Mouse (Mus musculus): Measurements from ENCODE around the gene Wnt7b.

Wnt7b gene

DNA sequence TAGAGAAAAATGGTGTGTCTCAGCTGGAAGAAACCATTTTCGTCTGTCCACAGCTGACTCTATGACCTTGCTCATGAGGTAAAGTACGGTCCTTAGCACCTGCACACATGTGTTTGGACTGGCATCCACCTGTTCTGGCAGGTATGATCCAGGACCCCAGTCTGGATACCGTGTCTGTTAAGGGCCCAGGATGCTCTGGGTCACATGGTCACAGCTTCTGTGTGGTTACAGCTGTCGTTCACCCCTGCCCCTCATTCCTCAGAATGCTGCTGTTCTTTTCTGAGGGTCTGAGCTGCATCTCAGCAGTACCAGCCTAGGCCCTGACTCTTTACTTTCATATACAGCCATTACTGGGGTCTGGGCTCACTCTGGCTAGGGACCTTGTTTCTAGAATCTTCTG lies 18.9 kb upstream of the Wnt7b start:
- DNase-seq (ENCODE audit: low spot score) = no peak

DNA sequence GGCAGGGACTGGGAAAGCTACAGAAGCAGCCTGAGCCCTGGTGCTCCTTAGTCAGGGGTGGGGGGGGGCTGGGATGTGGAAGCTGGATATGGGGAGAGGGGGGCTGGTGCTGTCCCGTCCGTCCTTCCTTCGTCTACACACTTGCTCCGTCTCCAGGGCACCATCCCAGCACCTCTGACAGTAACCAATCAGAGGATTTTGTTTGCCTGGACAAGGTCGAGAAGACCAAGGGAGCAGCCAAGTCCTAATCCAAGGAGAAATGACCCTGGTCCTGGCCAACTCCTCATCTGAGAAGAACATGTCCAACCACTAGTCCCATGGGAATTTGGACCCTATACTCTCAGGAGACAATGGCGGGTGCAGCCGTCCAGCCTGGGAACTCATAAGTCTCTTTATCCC lies 18.4 kb upstream of the Wnt7b start:
- DNase-seq (ENCODE audit: low spot score) = no peak

DNA sequence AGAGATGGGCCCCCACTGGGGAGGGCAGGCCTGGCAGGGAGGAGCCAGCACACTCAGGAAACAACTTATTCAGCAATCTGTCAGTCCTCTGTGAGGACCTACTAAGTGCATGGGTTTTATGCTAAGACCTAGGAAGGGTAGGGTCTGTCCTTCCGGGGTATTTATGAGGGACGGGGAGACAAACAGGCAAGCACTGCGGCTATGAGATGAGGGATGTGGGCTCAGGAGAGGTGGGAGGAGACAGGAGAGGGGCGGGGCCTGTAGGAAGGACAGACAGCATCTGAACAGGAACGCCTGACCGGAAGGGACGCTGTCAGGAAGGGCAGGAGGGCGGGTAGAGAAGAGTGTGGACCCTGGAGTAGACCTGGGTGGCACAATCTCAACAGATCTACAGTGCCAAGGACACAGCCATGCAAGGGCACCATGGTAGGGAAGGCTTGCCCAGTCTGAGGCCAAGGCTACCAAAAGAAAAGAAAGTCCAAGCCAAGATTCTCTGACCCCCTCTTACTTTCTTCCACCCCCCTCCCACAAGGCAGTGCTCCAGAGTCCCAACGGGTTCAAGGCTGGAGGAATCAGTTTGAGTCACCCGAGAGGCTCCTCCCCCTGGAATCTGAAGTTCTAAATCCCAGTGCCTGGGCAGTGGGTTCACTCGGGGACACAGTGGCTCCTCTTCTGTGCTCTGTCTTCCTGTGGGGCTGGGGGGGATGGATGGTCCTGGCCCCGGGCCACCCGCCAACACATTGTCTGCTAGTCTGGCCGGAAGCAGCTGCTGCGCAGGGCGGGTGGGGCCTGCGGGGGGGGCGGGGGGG lies 17.8 kb upstream of the Wnt7b start:
- DNase-seq (ENCODE audit: low spot score) = no peak

DNA sequence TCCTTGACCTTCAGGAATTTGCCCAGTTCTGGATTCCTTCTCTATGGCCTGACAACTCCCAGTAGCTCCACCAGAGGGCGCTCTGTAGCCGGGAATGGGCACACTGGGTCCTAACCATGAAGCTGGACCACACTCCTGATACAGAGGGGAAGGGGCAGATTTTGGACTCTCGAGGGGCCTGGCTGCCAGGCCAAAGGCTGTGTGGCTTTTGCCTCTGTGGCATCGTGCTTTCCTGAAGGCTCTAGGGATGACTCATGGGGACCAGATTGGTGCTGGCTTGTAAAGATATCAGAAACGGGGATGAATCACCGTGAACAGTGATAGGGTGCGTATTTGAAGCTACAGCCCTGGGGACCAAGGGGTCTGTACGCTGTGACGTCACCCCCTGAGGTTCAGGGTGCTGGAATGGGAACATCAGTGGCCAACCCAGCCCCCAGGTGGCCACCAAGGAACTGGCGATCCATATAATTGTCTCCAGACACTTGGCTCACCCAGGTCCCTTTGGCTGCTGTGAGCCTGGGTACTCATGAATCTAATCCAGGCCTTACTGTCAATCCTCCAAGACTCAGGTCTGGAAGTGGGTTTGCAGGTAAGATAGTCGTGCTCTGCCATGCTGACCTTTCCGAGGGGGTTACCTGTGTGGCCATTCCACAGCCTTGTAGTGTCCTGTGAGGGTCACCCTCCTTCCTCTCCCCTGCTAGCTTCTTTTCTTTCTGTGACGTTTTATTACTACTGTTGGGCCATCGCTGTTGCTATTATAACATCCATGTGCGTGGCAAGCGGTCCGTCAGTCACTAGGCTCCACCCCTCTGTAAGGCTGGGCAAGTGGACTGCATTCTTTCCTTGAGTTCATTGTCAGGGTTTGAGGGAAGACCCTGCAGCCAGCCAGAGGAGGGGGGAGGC lies 17.0 kb upstream of the Wnt7b start:
- peak; percentile 32 for DNase-seq (ENCODE audit: low spot score)

DNA sequence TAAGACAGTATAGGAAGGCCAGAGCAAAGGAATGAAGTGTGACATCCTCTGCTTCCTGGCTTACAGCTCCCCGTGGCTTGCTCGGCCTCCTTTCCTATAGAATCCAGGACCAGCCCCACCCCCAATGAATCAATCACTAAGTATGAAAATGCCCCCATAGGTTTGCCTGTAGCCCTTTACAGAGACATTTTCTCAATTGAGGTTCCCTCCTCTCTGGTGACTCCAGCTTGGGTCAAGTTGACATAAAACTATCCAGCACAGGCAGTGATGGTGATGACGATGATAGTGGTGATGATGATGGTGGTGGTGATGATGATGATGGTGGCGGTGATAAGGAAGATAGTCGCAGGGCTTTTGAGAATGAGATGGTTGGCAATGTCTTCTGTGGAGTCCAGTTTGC lies 16.2 kb upstream of the Wnt7b start:
- DNase-seq (ENCODE audit: low spot score) = no peak

DNA sequence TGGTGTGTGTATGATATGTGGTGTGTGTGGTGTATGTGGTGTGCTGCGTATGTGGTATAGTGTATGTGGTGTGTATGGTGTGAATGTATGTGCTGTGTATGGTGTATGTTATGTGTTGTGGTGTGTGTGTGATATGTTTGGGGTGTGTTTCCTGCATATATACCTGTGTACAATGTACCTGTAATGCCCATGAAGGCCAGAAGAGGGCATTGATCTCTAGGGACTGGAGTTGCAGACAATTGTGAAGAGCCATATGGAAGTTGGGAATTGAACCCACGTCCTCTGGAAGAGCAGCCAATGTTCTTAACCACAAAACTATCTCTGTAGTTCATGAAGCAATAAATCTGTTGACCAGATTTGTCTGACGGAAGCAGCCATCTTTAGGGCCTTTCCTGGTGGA lies 15.1 kb upstream of the Wnt7b start:
- no peak for DNase-seq (ENCODE audit: low spot score)

DNA sequence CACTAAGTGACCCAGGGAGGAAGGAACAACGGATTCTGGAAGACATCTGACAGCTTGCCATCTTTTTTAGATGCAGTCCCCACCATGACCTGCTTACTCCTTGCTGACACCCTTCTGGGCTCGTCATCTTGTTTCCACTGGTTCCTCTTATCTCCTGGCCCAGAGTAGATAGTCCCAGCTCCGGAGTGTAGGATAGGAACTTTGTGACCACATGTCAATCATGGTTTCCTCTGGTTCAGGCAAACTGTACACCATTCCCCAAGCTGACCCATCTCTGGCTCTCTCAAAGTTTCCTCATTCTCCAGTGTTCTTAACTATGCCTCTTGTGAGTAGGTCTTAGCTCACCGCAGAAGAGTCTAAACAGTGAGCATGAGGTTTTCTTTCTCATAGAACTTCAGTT lies 10.4 kb upstream of the Wnt7b start:
- DNase-seq (ENCODE audit: low spot score) = no peak

DNA sequence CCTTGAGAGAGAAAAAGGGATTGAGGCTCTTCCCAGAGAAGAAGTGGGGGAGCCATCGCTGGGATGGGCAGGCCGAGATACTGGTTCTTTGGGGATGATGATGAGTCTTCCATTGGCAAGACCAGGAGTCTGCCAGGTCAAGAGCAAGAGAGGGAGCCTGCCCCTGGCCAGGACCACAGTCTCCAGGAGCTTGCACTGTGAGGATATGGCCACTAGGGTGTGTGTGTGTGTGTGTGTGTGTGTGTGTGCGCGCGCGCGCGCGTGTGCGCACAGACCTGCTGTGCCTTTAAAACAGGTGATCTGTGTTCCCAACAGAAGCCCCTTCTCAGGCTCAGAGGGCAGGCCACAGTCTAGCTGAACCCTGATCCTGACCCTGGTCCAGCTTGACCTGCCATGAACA lies 8.6 kb upstream of the Wnt7b start:
- DNase-seq (ENCODE audit: low spot score) = no peak

DNA sequence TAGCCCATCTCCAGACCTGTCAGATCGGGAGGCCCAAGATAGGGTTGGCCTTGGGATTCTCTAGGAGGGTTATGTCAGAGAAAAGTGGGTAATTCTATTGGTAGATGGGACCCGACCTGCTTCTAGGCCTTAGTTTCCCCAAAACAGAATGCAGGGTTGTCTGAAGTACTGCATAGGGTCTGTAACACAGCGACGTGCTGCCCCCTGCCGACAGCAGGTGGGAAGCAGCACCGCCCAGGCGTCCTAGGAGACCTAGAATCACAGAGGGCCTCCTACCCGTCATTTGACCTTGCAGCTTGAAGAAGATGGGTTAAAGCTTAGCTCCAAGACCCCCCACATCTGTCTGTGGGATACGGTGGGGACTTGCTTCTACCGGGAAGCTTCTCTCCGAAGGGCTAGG lies 1.2 kb upstream of the Wnt7b start:
- DNase-seq (ENCODE audit: low spot score) = peak; percentile 36

DNA sequence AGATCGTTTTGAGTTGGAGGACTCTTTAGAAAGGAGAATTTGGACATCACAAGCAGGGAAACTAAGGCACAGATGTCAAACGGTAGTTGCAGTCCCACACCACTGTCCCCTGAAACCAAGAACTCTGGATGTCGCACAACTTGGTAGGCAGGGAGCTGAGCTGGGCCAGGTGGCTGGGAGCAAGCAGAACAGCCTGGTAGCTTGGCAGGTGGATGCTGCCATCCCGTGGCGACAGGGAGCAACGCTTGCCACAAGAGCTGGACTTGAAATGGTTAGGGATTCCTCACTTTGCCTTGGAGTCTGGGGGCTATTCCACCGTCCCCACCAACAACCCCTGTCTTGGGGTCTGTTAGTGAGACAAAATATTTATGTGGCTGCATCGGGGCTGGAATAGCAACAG lies 751 bp upstream of the Wnt7b start:
- DNase-seq (ENCODE audit: low spot score) = peak; percentile 29

DNA sequence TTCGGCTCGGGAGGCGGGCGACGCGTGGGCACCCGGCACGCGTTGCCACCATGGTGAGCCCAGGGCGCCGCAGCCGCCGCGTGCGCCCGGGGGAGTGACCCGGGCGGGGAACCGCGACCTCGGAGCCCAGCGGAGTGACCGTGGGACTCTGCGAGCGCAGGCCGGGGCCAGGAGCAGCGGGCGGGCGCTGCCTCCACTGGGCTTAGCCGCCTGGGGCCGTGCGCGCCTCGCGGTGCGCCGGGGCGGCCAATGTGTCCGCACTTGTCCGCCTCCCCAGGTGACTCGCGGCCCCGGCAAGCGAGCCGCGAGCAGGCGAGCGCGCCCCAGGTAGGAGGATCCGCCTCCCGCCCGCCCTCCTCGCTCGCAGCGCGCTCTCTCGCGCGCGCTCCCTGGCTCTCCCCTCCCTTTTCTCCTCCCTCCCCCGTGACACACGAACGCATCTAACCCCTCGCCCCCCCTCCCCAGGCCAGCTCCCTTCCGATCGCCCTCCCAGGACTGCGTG lies 659 bp downstream of the Wnt7b start:
- no peak for DNase-seq (ENCODE audit: low spot score)

DNA sequence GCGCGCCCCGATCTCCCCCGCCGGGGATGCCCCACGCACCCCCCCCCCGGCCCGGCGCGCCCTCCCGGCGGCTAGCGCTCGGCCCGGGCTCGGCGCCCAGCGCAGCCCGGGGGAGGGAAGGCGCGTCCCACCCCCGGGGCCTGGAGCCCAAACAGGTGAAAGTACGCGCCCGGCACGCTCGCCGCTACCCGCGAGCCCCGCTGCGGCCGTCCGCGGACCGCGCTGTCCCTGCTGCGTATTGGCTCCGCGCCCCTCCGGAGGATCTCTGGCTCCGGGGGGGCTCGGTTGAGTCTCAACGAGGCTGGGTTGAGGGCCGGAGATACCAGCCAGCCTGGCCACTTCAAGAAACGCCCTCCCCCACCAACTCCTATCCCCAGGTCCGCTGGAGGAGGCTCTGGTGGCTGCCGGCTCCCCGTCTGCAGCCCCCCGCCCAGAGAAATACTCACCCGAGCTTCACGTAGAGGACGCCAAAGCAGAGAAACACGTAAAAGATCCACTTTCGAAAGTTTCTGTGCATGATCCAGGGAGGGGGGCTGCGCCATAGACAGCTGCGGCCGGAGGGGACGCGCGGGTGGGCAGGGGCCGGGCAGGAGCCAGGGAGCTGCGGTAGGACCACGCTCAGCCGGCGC lies 1.2 kb downstream of the Wnt7b start:
- no peak for DNase-seq (ENCODE audit: low spot score)

DNA sequence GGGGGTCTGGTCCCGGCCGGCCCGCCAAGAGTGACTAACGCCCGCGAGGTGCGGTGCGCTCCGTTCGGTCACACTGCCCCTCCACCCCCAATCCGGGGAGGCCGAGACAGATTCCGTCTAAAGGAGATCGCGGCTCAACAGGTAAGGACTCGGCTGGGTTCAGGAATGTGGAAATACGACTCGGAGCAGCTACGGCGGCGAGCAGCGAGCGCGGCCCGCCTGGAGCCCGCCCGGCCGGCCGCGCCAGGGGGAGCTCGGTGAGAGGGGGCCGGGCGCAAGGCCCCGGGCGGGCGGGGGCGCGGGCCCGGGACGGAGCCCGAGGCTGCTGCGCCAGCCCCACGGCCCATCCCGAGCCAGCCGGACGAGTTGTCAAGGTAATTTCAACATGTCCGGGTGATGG lies 1.8 kb downstream of the Wnt7b start:
- DNase-seq (ENCODE audit: low spot score) = no peak

DNA sequence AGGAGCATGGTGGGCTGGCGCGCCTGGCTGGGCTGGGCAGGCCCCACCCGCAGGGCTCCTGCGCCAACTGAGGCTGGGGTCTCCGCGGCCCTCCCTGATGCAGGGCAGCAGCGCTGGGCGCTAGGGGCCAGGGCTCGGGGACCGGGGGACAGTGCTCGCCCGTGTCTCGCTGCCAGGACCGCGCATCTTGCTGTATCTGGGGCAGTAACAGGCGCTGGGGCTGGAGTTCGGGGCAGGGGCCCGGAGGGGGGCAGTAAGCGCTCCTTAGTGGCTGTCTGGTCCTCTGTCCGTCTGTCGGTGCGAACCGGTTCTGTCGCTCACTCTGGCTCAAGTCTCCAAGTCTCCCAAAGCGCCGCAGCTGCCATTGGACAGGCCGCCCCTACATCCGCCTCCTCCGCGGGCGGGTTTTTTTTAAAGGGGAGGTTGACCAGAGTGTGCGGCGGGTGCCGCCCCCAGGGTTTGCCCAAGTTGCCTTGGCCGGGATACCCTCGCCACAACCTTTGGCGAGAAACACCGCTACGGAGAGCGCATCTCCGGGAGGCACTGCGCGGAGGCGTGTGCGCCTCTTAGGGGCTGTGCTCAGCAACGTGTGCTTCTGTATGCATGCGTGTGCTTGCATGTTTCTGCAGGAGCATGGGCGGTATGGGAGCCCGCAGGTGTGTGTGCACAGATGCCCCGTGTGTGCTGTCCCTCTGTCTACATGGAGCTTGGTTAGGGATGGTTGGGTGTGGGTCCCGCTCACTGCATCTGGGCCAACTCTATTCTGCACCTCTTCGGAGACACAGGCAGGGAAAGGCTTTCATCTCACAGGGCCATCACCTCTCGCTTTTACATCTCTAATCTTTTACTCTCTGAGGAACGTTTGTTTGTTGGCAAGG lies 4.5 kb downstream of the Wnt7b start:
- DNase-seq (ENCODE audit: low spot score) = no peak

DNA sequence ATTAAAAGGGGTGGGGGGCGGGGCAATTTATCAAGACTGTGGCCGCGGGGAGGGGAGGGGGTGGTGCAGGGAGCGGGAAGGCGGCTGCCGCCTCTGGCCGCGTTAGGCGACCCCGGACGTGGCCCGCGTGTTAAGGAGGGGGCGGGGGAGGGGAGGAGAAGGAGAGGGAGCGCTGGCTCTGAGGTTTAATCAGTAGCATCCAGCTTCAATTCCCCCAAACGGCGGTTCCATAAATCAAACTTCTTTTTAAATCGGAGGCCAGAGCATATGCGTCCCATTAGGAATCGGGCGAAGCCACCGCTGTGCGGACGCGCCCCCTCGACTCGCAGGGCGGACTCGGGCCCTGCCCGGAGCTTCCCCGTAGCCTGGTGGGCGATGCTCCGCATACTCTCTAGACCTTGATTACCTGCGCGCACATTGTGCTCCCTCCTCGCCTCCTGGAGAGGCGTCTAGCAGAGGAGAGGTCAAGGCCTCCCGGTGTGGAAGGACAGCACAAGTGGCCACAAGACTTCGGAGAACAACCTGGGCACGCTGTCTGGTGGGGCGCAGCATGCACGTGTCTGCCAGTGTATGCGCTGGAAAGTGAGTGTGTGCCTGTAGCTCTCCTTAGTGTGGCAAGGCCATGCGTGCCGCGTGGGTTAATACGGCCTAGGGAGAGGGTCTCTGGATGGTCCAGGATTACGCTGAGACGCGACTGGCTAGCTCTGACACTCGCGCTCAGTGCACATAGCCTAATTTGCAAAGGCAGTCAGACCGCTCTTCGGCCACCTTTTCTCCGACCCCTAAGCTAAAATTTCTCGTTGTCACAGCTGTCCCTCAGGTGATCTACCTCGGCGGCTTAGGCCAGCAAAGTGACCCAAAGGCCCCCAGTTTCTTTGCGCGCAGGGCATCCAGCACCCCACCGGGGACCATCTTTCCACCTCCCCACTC lies 5.5 kb downstream of the Wnt7b start:
- no peak for DNase-seq (ENCODE audit: low spot score)

DNA sequence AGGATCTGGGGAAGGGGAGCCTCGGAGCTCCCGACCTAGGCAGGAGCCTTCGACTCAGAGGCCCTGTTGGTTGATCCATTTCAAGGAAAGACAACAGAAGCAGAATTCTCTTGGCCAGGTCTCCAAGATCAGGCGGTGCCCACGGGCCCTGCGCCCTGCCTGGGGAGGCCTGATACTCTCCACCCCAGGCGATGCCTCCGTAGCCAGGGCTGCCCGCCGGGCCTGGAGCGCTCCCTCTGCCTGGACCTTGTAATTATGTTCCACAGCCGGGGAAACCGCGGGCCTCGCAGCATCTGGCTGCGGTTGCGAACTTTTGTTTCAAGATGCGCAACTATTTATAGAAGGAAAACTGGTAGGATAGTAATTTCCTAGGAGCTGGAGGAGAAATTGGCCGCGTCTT lies 6.2 kb downstream of the Wnt7b start:
- no peak for DNase-seq (ENCODE audit: low spot score)

DNA sequence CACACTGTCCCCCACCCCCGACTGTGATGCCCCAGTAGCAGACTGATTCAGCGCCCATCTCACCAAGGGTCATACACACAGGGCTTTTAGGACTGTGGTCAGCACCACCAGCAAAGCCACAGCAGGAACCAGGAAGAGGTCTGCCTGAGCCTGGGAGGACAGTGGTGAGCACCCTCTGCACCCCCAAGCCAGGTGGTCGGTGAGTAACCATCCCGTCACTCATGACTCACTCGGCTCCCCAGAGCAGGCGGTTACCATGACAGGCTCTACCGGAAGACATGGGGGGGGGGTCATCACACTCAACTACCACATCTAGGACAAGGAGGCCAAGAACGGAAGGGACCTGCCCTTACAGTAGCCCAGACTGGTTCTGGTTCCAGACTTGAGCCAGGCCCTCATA lies 7.7 kb downstream of the Wnt7b start:
- DNase-seq (ENCODE audit: low spot score) = no peak

DNA sequence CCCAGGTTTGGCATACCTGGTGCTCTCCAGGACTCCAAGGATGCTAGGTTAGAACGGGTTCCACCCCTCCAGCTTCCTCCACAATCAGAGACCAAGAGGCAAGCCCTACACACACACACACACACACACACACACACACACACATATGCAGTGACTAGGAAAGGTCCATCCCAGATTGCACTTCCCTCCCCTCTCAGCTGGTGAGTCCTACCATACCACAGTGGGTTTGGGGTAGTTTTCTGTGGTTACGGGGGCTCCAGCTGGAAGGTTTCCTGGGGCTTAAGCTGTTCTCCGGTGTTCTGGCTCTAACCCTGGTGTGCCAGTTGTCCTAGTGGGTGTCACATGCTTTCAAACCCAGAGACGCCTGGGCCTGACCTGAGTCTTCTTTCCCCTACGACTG lies 8.2 kb downstream of the Wnt7b start:
- DNase-seq (ENCODE audit: low spot score) = no peak

DNA sequence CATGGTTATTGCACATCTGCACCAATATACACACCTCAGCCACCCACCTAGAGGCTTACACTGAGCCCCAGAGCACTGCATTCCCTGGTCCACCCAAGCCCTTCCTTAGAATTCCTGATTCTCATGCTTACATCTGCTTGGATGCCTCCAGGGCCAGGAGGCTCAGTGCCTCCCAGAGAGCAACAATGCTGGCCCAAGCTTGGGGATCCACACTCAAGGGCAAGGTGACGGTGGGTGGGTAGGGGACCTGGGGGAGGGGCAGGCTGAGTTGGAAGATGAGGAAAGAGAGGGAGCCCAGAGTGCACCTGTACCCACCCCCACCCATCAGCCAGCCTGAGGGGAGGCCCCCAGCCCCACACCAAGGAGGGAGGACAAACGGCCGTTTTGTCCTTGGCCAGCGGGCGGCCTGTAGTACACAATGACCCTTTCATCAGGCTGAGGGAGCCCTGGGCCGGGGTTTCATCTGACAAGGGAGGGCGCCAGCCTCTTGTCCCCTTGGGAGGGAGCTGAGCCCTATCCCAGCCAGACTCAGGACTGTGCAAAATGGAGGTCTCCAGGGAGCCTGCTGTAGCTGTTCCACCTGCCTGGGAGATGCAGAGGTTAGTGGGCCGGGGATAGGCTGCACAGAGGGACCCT lies 9.5 kb downstream of the Wnt7b start:
- DNase-seq (ENCODE audit: low spot score) = no peak
